Mouse (Mus musculus) gastrocnemius, adult 2 months (tissue): Measurements from ENCODE around the gene Slc25a12. TPM values are rescaled to one million over a fixed set of nuclear protein-coding genes. Genes with fewer than 3 reads are reported as not detected.

Source experiments
- DNase-seq: peaks from one replicate; pipeline ENCODE4 v3.0.0; 2022
- H3K27ac ChIP-seq: fragments of 200-600 bp; 2 replicates; pipeline ENCODE4 v1.8.1; 2022; ENCODE audit warnings: mild to moderate bottlenecking
- H3K4me3 ChIP-seq: fragments of 200-600 bp; 2 replicates; pipeline ENCODE4 v1.8.1; 2022; ENCODE audit warnings: mild to moderate bottlenecking, moderate library complexity
- CTCF ChIP-seq: fragments of 200-600 bp; IDR thresholded peaks from 2 replicates; pipeline ENCODE4 v1.8.1; 2022; ENCODE audit warnings: antibody characterized with exemption, mild to moderate bottlenecking, moderate library complexity
- intact Hi-C: fragments of 180-260 bp; cut with DNase I; formaldehyde crosslinking; loops from one replicate; pipeline ENCODE4 v1.15.1; 2025
- total RNA-seq, 2 experiments: library from RNA; stranded (reverse); gene quantifications; 2 replicates each; pipeline ENCODE4 v1.2.3; 2021

Slc25a12 gene
- total RNA-seq, 2 experiments from 2014 or later: 344 to 471 TPM

GRCm38 (mm10) chr2:71227398-71227797, 140.2 kb downstream of the Slc25a12 start:
- Histone ChIP-seq H3K4me3 (no peak overlapping the region), H3K27ac (no peak overlapping the region)
- no peak for DNase-seq
- intact Hi-C loops: no loop called here
- TF ChIP-seq CTCF: peak; percentile 54

Other genes starting within 250 kb of the Slc25a12 start
- gene Cybrd1, start 249.8 kb downstream of the Slc25a12 start, total RNA-seq: under 1 TPM; 0.20 to 0.59 TPM
- gene Dync1i2, start 156.0 kb downstream of the Slc25a12 start, total RNA-seq: 10 to 100 TPM; 40.1 to 49.3 TPM
- gene Hat1, start 21.2 kb upstream of the Slc25a12 start, total RNA-seq: 10 to 100 TPM; 18.0 to 21.3 TPM
- 10 to 100 TPM; 29.0 to 32.8 TPM for gene Metap1d, start 85.5 kb upstream of the Slc25a12 start, total RNA-seq
- gene Dlx1, start 160.4 kb upstream of the Slc25a12 start, total RNA-seq: under 1 TPM in 1 of 2 experiments, not detected in 1; 0.11 TPM
- not detected for gene Dlx2, start 179.0 kb upstream of the Slc25a12 start, total RNA-seq